Mouse (Mus musculus) liver, embryonic 15.5 days (tissue): ENCODE data around the gene Ddx25. TPM values are rescaled to one million over a fixed set of nuclear protein-coding genes. Genes with fewer than 3 reads are reported as not detected.

ENCODE experiments used
- ATAC-seq: fragments of 200-750 bp; cut with Nextera tagmentation; 2 replicates; pipeline ENCODE4 v1.8.0; 2017; ENCODE audit warnings: moderate number of reproducible peaks, mild to moderate bottlenecking, moderate library complexity; ENCODE audit not compliant: insufficient read depth
- H3K27ac ChIP-seq: fragments of 300-500 bp; sonication (generic); replicated peaks from 2 replicates; pipeline ENCODE4 v1.5.1; 2015; ENCODE audit warnings: mild to moderate bottlenecking, inconsistent platforms
- H3K27me3 ChIP-seq: fragments of 300-500 bp; sonication (generic); 2 replicates; pipeline ENCODE4 v1.6.1; 2015; ENCODE audit warnings: mild to moderate bottlenecking, inconsistent platforms
- H3K36me3 ChIP-seq: fragments of 300-500 bp; sonication (generic); replicated peaks from 2 replicates; pipeline ENCODE4 v1.6.1; 2015; ENCODE audit warnings: moderate library complexity, mild to moderate bottlenecking, inconsistent platforms
- H3K4me1 ChIP-seq: fragments of 300-500 bp; sonication (generic); replicated peaks from 2 replicates; pipeline ENCODE4 v1.6.1; 2015; ENCODE audit warnings: inconsistent platforms
- H3K4me2 ChIP-seq: fragments of 300-500 bp; sonication (generic); 2 replicates; pipeline ENCODE4 v1.6.1; 2015; ENCODE audit warnings: moderate library complexity, mild to moderate bottlenecking, inconsistent platforms
- H3K4me3 ChIP-seq: fragments of 300-500 bp; sonication (generic); replicated peaks from 2 replicates; pipeline ENCODE4 v1.5.1; 2015; ENCODE audit warnings: mild to moderate bottlenecking, inconsistent platforms
- H3K9ac ChIP-seq: fragments of 300-500 bp; sonication (generic); 2 replicates; pipeline ENCODE4 v1.6.1; 2015; ENCODE audit warnings: moderate library complexity, mild to moderate bottlenecking, inconsistent platforms
- H3K9me3 ChIP-seq: fragments of 300-500 bp; sonication (generic); replicated peaks from 2 replicates; pipeline ENCODE4 v1.6.1; 2016; ENCODE audit warnings: inconsistent platforms
- WGBS: fragments of 180-500 bp; shearing (Covaris S2); methylation state at CpG from one replicate; pipeline ENCODE4 v1.1.7; 2015; ENCODE audit warnings: mixed read lengths; ENCODE audit not compliant: insufficient replicate concordance; 5-methylcytosine and 5-hydroxymethylcytosine counted together
- polyA plus RNA-seq: library from polyadenylated mRNA; unstranded; fragments of >200 nt; fragmentation: Nextera tagmentation; extraction: Ambion mirVana; gene quantifications from 2 replicates; pipeline ENCODE4 v1.2.1, GENCODE M21; 2015

Gene Ddx25
- polyA plus RNA-seq, 1 experiment from 2014 or later = 0.14 TPM

- Histone ChIP-seq H3K27me3 (no peaks in the 10 kb centered on the region), H3K27ac (no peak within 1 kb of the TSS), H3K4me3 (no peak within 1 kb of the TSS), H3K4me2 (no peak within 1 kb of the TSS), H3K9me3 (no peaks in the 10 kb centered on the region), H3K9ac (no peak within 1 kb of the TSS), H3K4me1 (0 out of 2 replicates have a peak, but pooled peaks cover 4% of the 10 kb centered on the region), H3K36me3 (no peaks in the 10 kb centered on the region)
- 43% methylated on average over 3 of the region's 3 CpGs for WGBS
- no peak for ATAC-seq
These were observed 40.2 kb downstream of the Ddx25 start, which contains the start of gene Gm1113 for GRCm38 (mm10) chr9:35518169-35518568. Gm1113 (minus strand) TSS chr9:35518269.

GRCm38 (mm10) chr9:35516711-35517110 lies 41.6 kb downstream of the Ddx25 start:
- H3K4me2 ChIP-seq = no peak overlapping the region
- no peaks in the 10 kb centered on the region for H3K27me3 ChIP-seq
- H3K9me3 ChIP-seq = no peaks in the 10 kb centered on the region
- H3K36me3 ChIP-seq = no peaks in the 10 kb centered on the region
- 0 out of 2 replicates have a peak, but pooled peaks cover 4% of the 10 kb centered on the region for H3K4me1 ChIP-seq
- 64% methylated on average over 16 of the region's 16 CpGs for WGBS
- ATAC-seq = no peak
- no peak overlapping the region for H3K4me3 ChIP-seq
- H3K9ac ChIP-seq = no peak overlapping the region
- H3K27ac ChIP-seq = no peak overlapping the region

GRCm38 (mm10) chr9:35516182-35516581 lies 42.1 kb downstream of the Ddx25 start:
- no peaks in the 10 kb centered on the region for H3K9me3 ChIP-seq
- no peak overlapping the region for H3K9ac ChIP-seq
- ATAC-seq = no peak
- H3K4me2 ChIP-seq = no peak overlapping the region
- 0 out of 2 replicates have a peak, but pooled peaks cover 4% of the 10 kb centered on the region for H3K4me1 ChIP-seq
- H3K36me3 ChIP-seq = no peaks in the 10 kb centered on the region
- 53% methylated on average over 5 of the region's 5 CpGs for WGBS
- H3K27ac ChIP-seq = no peak overlapping the region
- no peak overlapping the region for H3K4me3 ChIP-seq
- no peaks in the 10 kb centered on the region for H3K27me3 ChIP-seq

GRCm38 (mm10) chr9:35513900-35514299 lies 44.4 kb downstream of the Ddx25 start:
- ATAC-seq = no peak
- H3K4me1 ChIP-seq = no peaks in the 10 kb centered on the region
- no peak overlapping the region for H3K9ac ChIP-seq
- H3K27me3 ChIP-seq = no peaks in the 10 kb centered on the region
- H3K4me3 ChIP-seq = no peak overlapping the region
- H3K9me3 ChIP-seq = no peaks in the 10 kb centered on the region
- 46% methylated on average over 4 of the region's 4 CpGs for WGBS
- no peak overlapping the region for H3K4me2 ChIP-seq
- H3K36me3 ChIP-seq = no peaks in the 10 kb centered on the region
- no peak overlapping the region for H3K27ac ChIP-seq

- Histone ChIP-seq H3K27ac (no peak overlapping the region), H3K9ac (no peak overlapping the region), H3K4me1 (no peaks in the 10 kb centered on the region), H3K9me3 (no peaks in the 10 kb centered on the region), H3K4me3 (no peak overlapping the region), H3K27me3 (no peaks in the 10 kb centered on the region), H3K36me3 (no peaks in the 10 kb centered on the region), H3K4me2 (no peak overlapping the region)
- ATAC-seq = no peak
- WGBS = 54% methylated on average over 8 of the region's 8 CpGs
These were observed 50.1 kb downstream of the Ddx25 start for GRCm38 (mm10) chr9:35508234-35508633.

GRCm38 (mm10) chr9:35502361-35503000 lies 55.8 kb downstream of the Ddx25 start:
- Histone ChIP-seq H3K36me3 (no peaks in the 10 kb centered on the region), H3K9ac (no peak overlapping the region), H3K4me3 (no peak overlapping the region), H3K4me1 (no peaks in the 10 kb centered on the region), H3K27me3 (no peaks in the 10 kb centered on the region), H3K4me2 (no peak overlapping the region), H3K27ac (no peak overlapping the region), H3K9me3 (no peaks in the 10 kb centered on the region)
- WGBS = 61% methylated on average over 10 of the region's 10 CpGs
- ATAC-seq = no peak

GRCm38 (mm10) chr9:35499946-35500345 lies 58.4 kb downstream of the Ddx25 start:
- Histone ChIP-seq H3K9me3 (no peaks in the 10 kb centered on the region), H3K4me1 (no peaks in the 10 kb centered on the region), H3K9ac (no peak overlapping the region), H3K27me3 (no peaks in the 10 kb centered on the region), H3K4me3 (no peak overlapping the region), H3K36me3 (no peaks in the 10 kb centered on the region), H3K27ac (no peak overlapping the region), H3K4me2 (no peak overlapping the region)
- 72% methylated on average over 6 of the region's 6 CpGs for WGBS
- ATAC-seq = no peak

- Histone ChIP-seq H3K27ac (no peak overlapping the region), H3K36me3 (no peaks in the 10 kb centered on the region), H3K4me3 (no peak overlapping the region), H3K4me1 (no peaks in the 10 kb centered on the region), H3K9ac (no peak overlapping the region), H3K27me3 (no peaks in the 10 kb centered on the region), H3K9me3 (no peaks in the 10 kb centered on the region), H3K4me2 (no peak overlapping the region)
- no peak for ATAC-seq
- 20% methylated on average over 3 of the region's 3 CpGs for WGBS
These were observed 62.9 kb downstream of the Ddx25 start for GRCm38 (mm10) chr9:35495471-35495870.

GRCm38 (mm10) chr9:35494937-35495336 lies 63.4 kb downstream of the Ddx25 start:
- Histone ChIP-seq H3K4me2 (no peak overlapping the region), H3K36me3 (no peaks in the 10 kb centered on the region), H3K9me3 (no peaks in the 10 kb centered on the region), H3K9ac (no peak overlapping the region), H3K4me1 (no peaks in the 10 kb centered on the region), H3K27ac (no peak overlapping the region), H3K27me3 (no peaks in the 10 kb centered on the region), H3K4me3 (no peak overlapping the region)
- WGBS = 54% methylated on average over 4 of the region's 4 CpGs
- ATAC-seq = no peak

GRCm38 (mm10) chr9:35493733-35494092 lies 64.6 kb downstream of the Ddx25 start:
- 47% methylated on average over 4 of the region's 4 CpGs for WGBS
- ATAC-seq = no peak
- H3K4me1 ChIP-seq = no peaks in the 10 kb centered on the region
- no peak overlapping the region for H3K4me2 ChIP-seq
- no peaks in the 10 kb centered on the region for H3K9me3 ChIP-seq
- H3K4me3 ChIP-seq = no peak overlapping the region
- H3K27ac ChIP-seq = no peak overlapping the region
- no peaks in the 10 kb centered on the region for H3K36me3 ChIP-seq
- H3K9ac ChIP-seq = no peak overlapping the region
- no peaks in the 10 kb centered on the region for H3K27me3 ChIP-seq

GRCm38 (mm10) chr9:35493033-35493732 lies 65.1 kb downstream of the Ddx25 start:
- Histone ChIP-seq H3K36me3 (no peaks in the 10 kb centered on the region), H3K4me1 (no peaks in the 10 kb centered on the region), H3K27me3 (no peaks in the 10 kb centered on the region), H3K9ac (no peak overlapping the region), H3K4me2 (no peak overlapping the region), H3K4me3 (no peak overlapping the region), H3K27ac (no peak overlapping the region), H3K9me3 (no peaks in the 10 kb centered on the region)
- no peak for ATAC-seq
- 67% methylated on average over 7 of the region's 7 CpGs for WGBS
